ENCODE assay signal across 9 mouse cellular contexts in genomic region chr6:34638667-34639066, GRCm38 (mm10). TPM values are rescaled to one million over a fixed set of nuclear protein-coding genes. Genes with fewer than 3 reads are reported as not detected.
DNase-seq lines count a peak whose midpoint lies in the region; ATAC-seq lines count a peak whose summit lies in the region.
"Had no signal": no experiment of that assay in that cellular context is flagged by ENCODE, and none has a peak within 500 bp of the region (broad histone marks: within the 10 kb centered on the region; RNA-seq: fewer than 3 reads in every experiment).

No protein-coding gene starts in this region.

- peaks cover 2% of the 10 kb centered on the region; the same call in 1 of the 2 replicates for H3K4me1 ChIP-seq in forebrain, embryonic 14.5 days (ENCODE audit: control insufficient read depth, insufficient read depth, low read length)
- peaks cover 8% of the 10 kb centered on the region; the same call in 1 of the 2 replicates for H3K4me1 ChIP-seq in forebrain, embryonic 15.5 days
- H3K4me1 ChIP-seq in midbrain, embryonic 14.5 days (ENCODE audit: control insufficient read depth, insufficient read depth, low read length), result no peaks in the 10 kb centered on the region
- no peaks in the 10 kb centered on the region for H3K4me1 ChIP-seq in midbrain, embryonic 16.5 days (ENCODE audit: control insufficient read depth, insufficient read depth, low read length)

- no peaks in the 10 kb centered on the region for H3K27me3 ChIP-seq in forebrain, embryonic 14.5 days (replicated peaks; ENCODE audit: control insufficient read depth, insufficient read depth, low read length)
- H3K27me3 ChIP-seq in forebrain, embryonic 15.5 days, result no peaks in the 10 kb centered on the region
- no peaks in the 10 kb centered on the region for H3K27me3 ChIP-seq in midbrain, embryonic 14.5 days (ENCODE audit: control insufficient read depth, insufficient read depth, low read length)
- no peaks in the 10 kb centered on the region for H3K27me3 ChIP-seq in midbrain, embryonic 16.5 days (ENCODE audit: control insufficient read depth, insufficient read depth, low read depth, low read length)
- H3K27me3 ChIP-seq: hindbrain, embryonic 15.5 days had no signal

- H3K36me3 ChIP-seq in forebrain, embryonic 14.5 days (ENCODE audit: control insufficient read depth, insufficient read depth, low read length), result no peaks in the 10 kb centered on the region
- H3K36me3 ChIP-seq in forebrain, embryonic 15.5 days, result no peaks in the 10 kb centered on the region
- H3K36me3 ChIP-seq in midbrain, embryonic 14.5 days (ENCODE audit: control insufficient read depth, insufficient read depth, low read length), result no peaks in the 10 kb centered on the region
- no peaks in the 10 kb centered on the region for H3K36me3 ChIP-seq in midbrain, embryonic 16.5 days (ENCODE audit: control insufficient read depth, insufficient read depth, low read length)
- H3K36me3 ChIP-seq: hindbrain, embryonic 15.5 days had no signal

- H3K4me3 ChIP-seq in forebrain, embryonic 14.5 days (ENCODE audit: low read depth, low read length), result no peak overlapping the region
- H3K4me3 ChIP-seq in forebrain, embryonic 15.5 days, result no peak overlapping the region
- H3K4me3 ChIP-seq in midbrain, embryonic 14.5 days (replicated peaks; ENCODE audit: low read depth, low read length), result no peak overlapping the region
- H3K4me3 ChIP-seq in midbrain, embryonic 16.5 days (ENCODE audit: low read depth, low read length), result no peak overlapping the region
- H3K4me3 ChIP-seq: hindbrain, embryonic 15.5 days had no signal

- no peak for ATAC-seq in forebrain, embryonic 14.5 days
- no peak for ATAC-seq in forebrain, embryonic 15.5 days (replicated peaks)
- no peak for ATAC-seq in midbrain, embryonic 14.5 days (ENCODE audit: low FRiP score, low TSS enrichment)
- ATAC-seq in midbrain, embryonic 16.5 days, result no peak

- DNase-seq in forebrain, embryonic 14.5 days (ENCODE audit: low spot score), result peak; percentile 69
- peak; percentile 65 for DNase-seq in midbrain, embryonic 14.5 days
- peak; percentile 54 for DNase-seq in fat pad, adult 2 months (ENCODE audit: extremely low read depth, low read depth, low spot score)
- DNase-seq in lung, postnatal 36 days, result peak; percentile 31
- DNase-seq in right cerebral cortex, postnatal 4 days, result no peak
- DNase-seq in urinary bladder, adult 2 months (ENCODE audit: low spot score), result no peak

- no peak overlapping the region for H3K9ac ChIP-seq in forebrain, embryonic 14.5 days (ENCODE audit: low read length)
- no peak overlapping the region for H3K9ac ChIP-seq in forebrain, embryonic 15.5 days (replicated peaks)
- H3K9ac ChIP-seq in midbrain, embryonic 14.5 days (replicated peaks; ENCODE audit: low read length), result no peak overlapping the region
- no peak overlapping the region for H3K9ac ChIP-seq in midbrain, embryonic 16.5 days (ENCODE audit: low read depth, low read length)
- H3K9ac ChIP-seq: hindbrain, embryonic 15.5 days had no signal

- H3K4me2 ChIP-seq in forebrain, embryonic 14.5 days (ENCODE audit: low read length), result no peak overlapping the region
- H3K4me2 ChIP-seq in forebrain, embryonic 15.5 days (replicated peaks), result no peak overlapping the region
- H3K4me2 ChIP-seq in midbrain, embryonic 14.5 days (ENCODE audit: low read length), result no peak overlapping the region
- no peak overlapping the region for H3K4me2 ChIP-seq in midbrain, embryonic 16.5 days (ENCODE audit: low read length)
- H3K4me2 ChIP-seq: hindbrain, embryonic 15.5 days had no signal

- 2% methylated on average over 2 of the region's 2 CpGs for WGBS in forebrain, embryonic 14.5 days
- 5% methylated on average over 2 of the region's 2 CpGs for WGBS in forebrain, embryonic 15.5 days
- 17% methylated on average over 2 of the region's 2 CpGs for WGBS in midbrain, embryonic 14.5 days
- 19% methylated on average over 2 of the region's 2 CpGs for WGBS in midbrain, embryonic 16.5 days

- no peaks in the 10 kb centered on the region for H3K9me3 ChIP-seq in forebrain, embryonic 14.5 days (replicated peaks; ENCODE audit: control insufficient read depth, low read length)
- H3K9me3 ChIP-seq in forebrain, embryonic 15.5 days, result no peaks in the 10 kb centered on the region
- no peaks in the 10 kb centered on the region for H3K9me3 ChIP-seq in midbrain, embryonic 14.5 days (ENCODE audit: control insufficient read depth, low read length)
- no peaks in the 10 kb centered on the region for H3K9me3 ChIP-seq in midbrain, embryonic 16.5 days (replicated peaks; ENCODE audit: control insufficient read depth, low read length, poor library complexity, severe bottlenecking)
- H3K9me3 ChIP-seq: hindbrain, embryonic 15.5 days had no signal

- no peak overlapping the region for H3K27ac ChIP-seq in forebrain, embryonic 14.5 days (ENCODE audit: low read depth, low read length)
- H3K27ac ChIP-seq in forebrain, embryonic 15.5 days (replicated peaks), result no peak overlapping the region
- H3K27ac ChIP-seq in midbrain, embryonic 14.5 days (replicated peaks; ENCODE audit: low read depth, low read length), result no peak overlapping the region
- H3K27ac ChIP-seq in midbrain, embryonic 16.5 days (ENCODE audit: low read length), result no peak overlapping the region
- H3K27ac ChIP-seq: hindbrain, embryonic 15.5 days had no signal

RNA-seq across cellular contexts. Expression of gene Cald1, which starts 40.4 kb away (rescaled TPM):
- 46.4 and 48.7 TPM in 2 replicates for polyA plus RNA-seq in forebrain, embryonic 14.5 days (2014; fragmentation: Nextera tagmentation; extraction: Ambion mirVana)
- polyA plus RNA-seq in forebrain, embryonic 15.5 days (2015; fragmentation: Nextera tagmentation; extraction: Ambion mirVana), result 63.8 and 66.9 TPM in 2 replicates
- polyA plus RNA-seq in midbrain, embryonic 14.5 days (2014; fragmentation: Nextera tagmentation; extraction: Ambion mirVana), result 26.9 and 50.0 TPM in 2 replicates
- polyA plus RNA-seq in midbrain, embryonic 16.5 days (2015; fragmentation: Nextera tagmentation; extraction: Ambion mirVana), result 52.1 and 58.2 TPM in 2 replicates
- 895 and 1,547 TPM in 2 replicates for polyA plus RNA-seq in urinary bladder, adult 2 months (2012; rRNA removed)

Comparison
In these comparisons a context has a peak if more than half of its experiments do, and no peak if none do; other contexts are left out.
1. DNase-seq: peak in forebrain, embryonic 14.5 days (single experiment), midbrain, embryonic 14.5 days (single experiment), fat pad, adult 2 months (single experiment) and lung, postnatal 36 days (single experiment); none in right cerebral cortex, postnatal 4 days (single experiment) and urinary bladder, adult 2 months (single experiment).
2. RNA of gene Cald1, which starts 40.4 kb away (polyA plus RNA-seq): 895 to 1,547 TPM in urinary bladder, adult 2 months; 63.8 to 66.9 TPM in forebrain, embryonic 15.5 days, 52.1 to 58.2 TPM in midbrain, embryonic 16.5 days, 26.9 to 50.0 TPM in midbrain, embryonic 14.5 days and 46.4 to 48.7 TPM in forebrain, embryonic 14.5 days; every median in the first group is over 10 times any median in the second.